Mouse (Mus musculus): ENCODE results near the gene Gm11397.
"Not testable (repeated sequence)": the region's sequence is repeated elsewhere in the genome, so short reads cannot be mapped to it uniquely, and the experiment has no call there.

Gm11397 gene

DNA sequence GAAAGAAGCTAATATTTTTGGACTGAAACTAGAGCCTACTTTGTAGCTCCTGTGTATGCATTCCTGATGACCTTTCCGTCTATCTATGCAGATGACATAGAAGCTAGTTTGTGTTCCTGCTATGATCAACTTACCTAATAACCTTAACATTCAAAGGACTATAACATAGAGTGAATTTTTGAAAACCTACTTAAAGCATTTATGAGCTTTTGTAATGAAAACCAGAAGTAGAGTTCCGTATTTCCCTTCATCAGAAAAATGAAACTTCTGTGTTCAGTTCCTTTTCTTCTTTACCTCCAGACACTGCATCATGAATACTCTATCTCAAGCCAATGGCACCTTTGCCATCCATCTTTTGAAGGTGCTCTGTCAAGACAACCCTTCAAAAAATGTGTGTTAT, at the start of gene Gm11397:
Gene Gm11397, plus strand, starts transcription at position 301 of the 400 bp plus-strand sequence.
- not testable (repeated sequence) for DNase-seq (ENCODE audit: low spot score in 2 of 2)

GRCm38 (mm10) chr13:33356666-33357065, 38.9 kb upstream of the Gm11397 start:
- DNase-seq (ENCODE audit: low spot score in 2 of 2), result not testable (repeated sequence)

- not testable (repeated sequence) for DNase-seq (ENCODE audit: low spot score in 2 of 2)
Observed at GRCm38 (mm10) chr13:33432714-33433113, 37.2 kb downstream of the Gm11397 start.
